12 mouse cellular contexts compared by ENCODE assay signal in the genomic region with DNA sequence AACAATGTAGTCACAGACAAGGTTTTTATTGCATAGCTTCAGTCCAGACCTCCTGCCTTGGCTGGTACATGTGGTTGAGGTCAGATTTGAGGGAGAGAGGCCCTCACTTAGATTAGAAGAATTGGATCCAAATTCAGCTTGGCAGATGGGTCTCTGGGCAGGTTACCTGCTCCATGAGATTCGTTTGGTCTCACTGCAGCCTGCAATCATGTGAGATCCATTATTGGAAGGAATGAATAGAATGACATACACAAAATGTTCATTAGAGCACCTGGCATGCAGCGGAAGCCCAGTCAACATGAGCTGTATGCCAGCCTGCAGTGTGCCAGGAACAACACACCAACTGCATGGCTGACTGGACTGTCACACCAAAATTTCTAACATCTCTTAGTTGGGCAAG.
"Had no signal": no experiment of that assay in that cellular context is flagged by ENCODE, and none has a peak within 500 bp of the region (broad histone marks: within the 10 kb centered on the region; RNA-seq: fewer than 3 reads in every experiment).

No protein-coding gene starts in this region.

- DNase-seq: retina, postnatal 1 day; right cerebral cortex, adult 18-20 months; right cerebral cortex, postnatal 14 days; right cerebral cortex, postnatal 25 days; right cerebral cortex, postnatal 4 days; spleen, adult 18-20 months; thymus, adult 18-20 months; thymus, adult 2 months; thymus, postnatal 14 days; thymus, postnatal 25 days; thymus, postnatal 36 days; thymus, postnatal 4 days had no signal
